Mouse (Mus musculus) kidney, postnatal 0 days (tissue): ENCODE data around the gene Tubb1. TPM values are rescaled to one million over a fixed set of nuclear protein-coding genes. Genes with fewer than 3 reads are reported as not detected.

Experiments used
- ATAC-seq: fragments of 200-750 bp; cut with Nextera tagmentation; replicated peaks from 2 replicates; pipeline ENCODE4 v1.8.0; 2017; ENCODE audit warnings: low read depth, moderate number of reproducible peaks, moderate TSS enrichment, moderate library complexity; ENCODE audit not compliant: low FRiP score
- DNase-seq: peaks from one replicate; pipeline ENCODE4 v3.0.0-alpha.2; 2016; ENCODE audit warnings: low spot score
- H3K27ac ChIP-seq: fragments of 300-500 bp; sonication (generic); 2 replicates; pipeline ENCODE4 v1.5.1; 2014; ENCODE audit warnings: mild to moderate bottlenecking
- H3K27me3 ChIP-seq: fragments of 300-500 bp; sonication (generic); 2 replicates; pipeline ENCODE4 v1.6.1; 2014; ENCODE audit warnings: low read length, mixed read lengths; ENCODE audit not compliant: insufficient read depth
- H3K36me3 ChIP-seq: fragments of 300-500 bp; sonication (generic); 2 replicates; pipeline ENCODE4 v1.6.1; 2014; ENCODE audit warnings: low read length, mixed read lengths; ENCODE audit not compliant: insufficient read depth
- H3K4me1 ChIP-seq: fragments of 300-500 bp; sonication (generic); replicated peaks from 2 replicates; pipeline ENCODE4 v1.6.1; 2014; ENCODE audit warnings: antibody characterized with exemption, low read length, mixed read lengths; ENCODE audit not compliant: insufficient read depth
- H3K4me2 ChIP-seq: fragments of 300-500 bp; sonication (generic); 2 replicates; pipeline ENCODE4 v1.6.1; 2014; ENCODE audit warnings: mild to moderate bottlenecking, low read length, moderate library complexity, mixed read lengths
- H3K4me3 ChIP-seq: fragments of 300-500 bp; sonication (generic); replicated peaks from 2 replicates; pipeline ENCODE4 v1.5.1; 2014; ENCODE audit warnings: low read depth, low read length
- H3K9ac ChIP-seq: fragments of 300-500 bp; sonication (generic); 2 replicates; pipeline ENCODE4 v1.6.1; 2014; ENCODE audit warnings: low read depth, low read length
- H3K9me3 ChIP-seq: fragments of 300-500 bp; sonication (generic); replicated peaks from 2 replicates; pipeline ENCODE4 v1.6.1; 2016; ENCODE audit warnings: low read length, inconsistent platforms, mixed read lengths
- CTCF ChIP-seq: IDR thresholded peaks from 2 replicates; pipeline ENCODE4 v1.5.1; 2016; ENCODE audit warnings: antibody characterized with exemption, low read depth, mild to moderate bottlenecking, moderate library complexity
- WGBS: fragments of 180-500 bp; shearing (Covaris S2); extraction: QIAGEN DNeasy Blood & Tissue Kit; methylation state at CpG from one replicate; pipeline ENCODE4 v1.1.7; 2014; 5-methylcytosine and 5-hydroxymethylcytosine counted together
- polyA plus RNA-seq: library from polyadenylated mRNA; unstranded; fragments of >200 nt; fragmentation: Nextera tagmentation; extraction: Ambion mirVana; gene quantifications from 2 replicates; pipeline ENCODE4 v1.2.1, GENCODE M21; 2015

The Tubb1 gene
- 0.32 and 0.41 TPM in 2 replicates for polyA plus RNA-seq

- no peak within 1 kb of the TSS for H3K4me3 ChIP-seq
- no peak within 1 kb of the TSS for H3K27ac ChIP-seq
- H3K9me3 ChIP-seq, result no peaks in the 10 kb centered on the region
- 68% methylated on average over 4 of the region's 4 CpGs for WGBS
- no peaks in the 10 kb centered on the region for H3K36me3 ChIP-seq
- H3K9ac ChIP-seq, result no peak within 1 kb of the TSS
- DNase-seq (no peak), ATAC-seq (no peak)
- H3K4me1 ChIP-seq, result no peaks in the 10 kb centered on the region
- H3K4me2 ChIP-seq, result no peak within 1 kb of the TSS
- H3K27me3 ChIP-seq, result no peaks in the 10 kb centered on the region
- no peak for TF ChIP-seq CTCF
These were observed at the start of gene Tubb1 for GRCm38 (mm10) chr2:174450353-174450752. TSS of gene Tubb1 (plus strand) at chr2:174450695.

DNA sequence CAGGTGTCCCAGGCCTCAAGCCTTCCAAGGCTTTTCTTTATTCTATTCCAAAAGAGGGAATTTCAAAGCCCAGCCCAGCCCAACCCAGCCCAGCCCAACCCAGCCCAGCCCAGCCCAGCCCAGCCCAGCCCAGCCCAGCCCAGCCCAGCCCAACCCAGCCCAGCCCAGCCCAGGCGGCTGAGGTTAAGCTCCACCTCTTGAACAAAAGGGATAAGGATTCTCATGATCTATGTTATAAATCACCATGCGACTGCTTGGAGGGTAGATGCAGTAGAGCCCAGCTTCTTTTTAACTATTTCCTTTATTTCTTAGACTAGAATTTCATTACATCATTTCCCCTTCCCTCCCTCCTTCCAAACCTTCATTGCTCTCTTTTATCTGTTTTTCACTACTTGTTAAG lies 40.3 kb upstream of the Tubb1 start:
- no peaks in the 10 kb centered on the region for H3K4me1 ChIP-seq
- peak; percentile 11 for DNase-seq
- no peaks in the 10 kb centered on the region for H3K27me3 ChIP-seq
- TF ChIP-seq CTCF, result no peak
- peak; percentile 21; the same call in 1 of the 2 replicates for ATAC-seq
- no peak overlapping the region for H3K4me3 ChIP-seq
- no peak overlapping the region for H3K27ac ChIP-seq
- H3K4me2 ChIP-seq, result no peak overlapping the region
- 38% methylated on average over 2 of the region's 2 CpGs for WGBS
- no peaks in the 10 kb centered on the region for H3K9me3 ChIP-seq
- no peak overlapping the region for H3K9ac ChIP-seq
- no peaks in the 10 kb centered on the region for H3K36me3 ChIP-seq

DNA sequence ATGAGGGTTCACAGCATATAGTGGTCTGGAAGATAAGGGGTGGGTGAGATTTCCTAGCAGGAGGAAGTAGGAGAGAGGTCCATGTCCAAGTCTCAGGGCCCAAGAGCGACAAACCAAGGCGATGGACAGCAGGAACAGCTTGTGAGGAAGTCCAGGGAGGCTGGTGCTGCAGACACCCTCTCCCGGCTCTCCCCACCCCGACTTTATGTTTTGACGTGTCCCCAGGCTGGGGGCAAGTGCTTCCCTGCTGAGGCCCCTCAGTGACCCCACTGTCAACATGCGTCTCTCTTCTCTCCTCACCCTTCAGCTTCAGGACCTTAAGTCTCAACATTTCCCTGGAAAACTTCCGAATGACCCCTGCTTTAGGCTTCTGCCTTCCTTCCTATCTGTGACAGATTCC lies 37.4 kb upstream of the Tubb1 start:
- no peak for ATAC-seq
- 76% methylated on average over 7 of the region's 7 CpGs for WGBS
- no peak overlapping the region for H3K9ac ChIP-seq

DNA sequence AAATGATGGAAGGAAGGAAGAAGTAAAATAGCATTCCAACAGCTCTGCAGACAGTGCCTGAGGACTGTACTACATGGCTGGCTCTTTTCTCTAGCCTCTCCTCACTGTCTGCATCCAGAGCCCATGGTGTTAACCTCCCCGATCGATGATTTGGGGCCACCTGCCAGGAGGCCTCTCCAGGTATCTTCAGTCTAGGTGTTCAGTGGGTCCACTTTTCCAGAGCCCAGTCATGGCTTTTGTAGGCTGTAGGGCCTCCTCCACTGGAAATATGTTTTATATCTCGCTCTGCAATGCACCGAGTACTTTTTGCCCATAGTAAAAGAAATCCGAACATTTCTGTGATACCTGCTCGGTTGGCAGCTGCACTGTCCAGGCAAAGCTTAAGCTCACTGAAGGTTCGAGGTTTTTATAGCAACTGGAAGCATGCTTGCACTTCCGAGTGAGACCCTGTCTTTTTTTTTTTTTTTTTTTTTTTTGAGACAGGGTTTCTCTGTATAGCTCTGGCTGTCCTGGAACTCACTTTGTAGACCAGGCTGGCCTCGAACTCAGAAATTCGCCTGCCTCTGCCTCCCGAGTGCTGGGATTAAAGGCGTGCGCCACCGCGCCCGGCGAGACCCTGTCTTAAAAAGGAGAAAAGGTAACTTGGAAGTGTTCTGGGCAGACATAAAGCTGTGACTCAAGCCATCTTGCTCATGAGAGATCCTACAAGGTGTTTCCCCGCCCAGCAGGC lies 35.3 kb upstream of the Tubb1 start:
- Histone ChIP-seq H3K4me2 (peak overlapping the region; percentile 97; the same call in 1 of the 2 replicates), H3K36me3 (no peaks in the 10 kb centered on the region), H3K4me1 (peaks cover 8% of the 10 kb centered on the region; the same call in 1 of the 2 replicates), H3K27me3 (no peaks in the 10 kb centered on the region), H3K9ac (no peak overlapping the region), H3K27ac (no peak overlapping the region), H3K4me3 (peak overlapping the region; percentile 94; the same call in 1 of the 2 replicates), H3K9me3 (no peaks in the 10 kb centered on the region)
- 47% methylated on average over 16 of the region's 18 CpGs for WGBS
- TF ChIP-seq CTCF, result no peak
- DNase-seq (no peak), ATAC-seq (no peak; the same call in 1 of the 2 replicates)

More for the DNA sequence above, 37.4 kb upstream of the Tubb1 start:
- Histone ChIP-seq H3K4me3 (no peak overlapping the region), H3K9me3 (no peaks in the 10 kb centered on the region), H3K27ac (no peak overlapping the region), H3K27me3 (no peaks in the 10 kb centered on the region), H3K4me1 (peaks cover 8% of the 10 kb centered on the region; the same call in 1 of the 2 replicates), H3K36me3 (no peaks in the 10 kb centered on the region), H3K4me2 (no peak overlapping the region)
- no peak for DNase-seq
- no peak for TF ChIP-seq CTCF

DNA sequence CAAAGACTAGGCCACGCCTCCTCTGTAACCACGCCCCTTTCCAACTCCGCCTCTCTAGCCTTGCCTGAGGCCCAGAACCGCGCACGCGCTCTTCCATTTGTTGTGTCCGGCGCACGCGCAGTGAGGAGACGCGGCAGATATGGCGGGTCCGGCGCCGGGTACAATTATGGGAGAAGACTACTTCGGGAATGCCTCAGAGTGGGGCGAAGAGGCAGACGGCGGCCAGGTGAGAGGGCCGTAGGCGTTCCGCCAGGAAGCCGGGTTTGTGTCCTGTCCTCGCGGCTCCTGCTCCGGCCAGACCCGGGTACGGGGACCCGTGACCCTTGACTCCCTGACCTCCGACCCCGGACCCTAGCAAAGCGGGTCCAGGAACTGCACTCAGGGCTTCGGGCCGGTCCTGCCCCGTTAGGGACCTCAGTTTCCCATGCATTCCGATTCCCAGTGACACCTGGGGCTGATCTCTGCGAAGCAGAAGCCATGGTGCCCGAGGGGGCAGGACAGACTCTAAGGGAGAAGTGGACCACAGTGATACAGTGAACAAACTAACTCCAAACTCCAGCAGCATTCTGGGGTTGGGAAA lies 34.7 kb upstream of the Tubb1 start, which contains the start of gene Nelfcd:
Nelfcd (plus strand) TSS at position 74 of the 580 bp plus-strand sequence.
- H3K4me3 ChIP-seq, result peak within 1 kb of the TSS; percentile 94

DNA sequence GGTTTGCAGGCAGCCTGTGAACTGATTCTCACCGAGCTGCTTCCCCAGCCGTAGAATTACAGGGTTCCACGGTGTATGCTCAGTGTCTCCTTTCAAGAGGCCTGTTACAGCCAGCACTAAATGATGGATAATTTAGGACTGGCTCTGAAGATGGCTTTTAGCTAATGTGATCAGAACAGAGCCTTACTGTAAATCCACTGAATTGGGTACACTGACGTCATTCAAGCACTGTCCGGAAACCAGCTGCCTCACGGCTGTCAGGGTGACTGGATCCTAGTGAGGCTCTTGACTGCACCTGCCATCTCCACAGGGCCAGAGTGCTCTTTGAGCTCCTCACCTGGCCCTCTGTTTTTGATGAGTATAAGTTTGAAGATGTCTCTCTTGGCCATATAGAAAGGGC lies 29.4 kb upstream of the Tubb1 start:
- Histone ChIP-seq H3K4me3 (no peak overlapping the region), H3K9me3 (no peaks in the 10 kb centered on the region), H3K9ac (no peak overlapping the region), H3K27me3 (no peaks in the 10 kb centered on the region), H3K36me3 (peaks cover 39% of the 10 kb centered on the region), H3K27ac (no peak overlapping the region), H3K4me1 (peaks cover 6% of the 10 kb centered on the region; the same call in 1 of the 2 replicates), H3K4me2 (no peak overlapping the region)
- WGBS, result 81% methylated on average over 6 of the region's 6 CpGs
- DNase-seq (no peak), ATAC-seq (no peak)
- no peak for TF ChIP-seq CTCF

More for the DNA sequence above, 34.7 kb upstream of the Tubb1 start, which contains the start of gene Nelfcd:
- DNase-seq (peak; percentile 99), ATAC-seq (peak; percentile 92)
- peaks cover 8% of the 10 kb centered on the region; the same call in 1 of the 2 replicates for H3K4me1 ChIP-seq
- peak within 1 kb of the TSS; percentile 87 for H3K9ac ChIP-seq
- no peaks in the 10 kb centered on the region for H3K27me3 ChIP-seq
- H3K27ac ChIP-seq, result 0 out of 2 replicates have a peak within 1 kb of the TSS, but pooled peaks have one; percentile 36
- H3K9me3 ChIP-seq, result no peaks in the 10 kb centered on the region
- WGBS, result under 1% methylated on average over 40 of the region's 40 CpGs
- TF ChIP-seq CTCF, result no peak
- H3K36me3 ChIP-seq, result no peaks in the 10 kb centered on the region
- peak within 1 kb of the TSS; percentile 97 for H3K4me2 ChIP-seq
